Comparison of ENCODE assay signal across 28 mouse cellular contexts in genomic region chr14:99104542-99105123, GRCm38 (mm10). TPM values are rescaled to one million over a fixed set of nuclear protein-coding genes. Genes with fewer than 3 reads are reported as not detected.
DNase-seq lines count a peak whose midpoint lies in the region; ATAC-seq and TF ChIP-seq lines count a peak whose summit lies in the region.
"Had no signal": no experiment of that assay in that cellular context is flagged by ENCODE, and none has a peak within 500 bp of the region (broad histone marks: within the 10 kb centered on the region; RNA-seq: fewer than 3 reads in every experiment).

No protein-coding gene starts in this region.

- WGBS in liver, embryonic 12.5 days (ENCODE audit: insufficient replicate concordance), result 67% methylated on average over 6 of the region's 6 CpGs
- WGBS in liver, embryonic 11.5 days, result 80% methylated on average over 6 of the region's 6 CpGs

- peaks cover 11% of the 10 kb centered on the region for H3K4me1 ChIP-seq in liver, embryonic 12.5 days
- H3K4me1 ChIP-seq in liver, embryonic 11.5 days (replicated peaks; ENCODE audit: control insufficient read depth, insufficient read depth, low read length), result peaks cover 3% of the 10 kb centered on the region
- H3K4me1 ChIP-seq: intestine, embryonic 15.5 days had no signal

- no peak overlapping the region for H3K4me2 ChIP-seq in liver, embryonic 12.5 days
- no peak overlapping the region for H3K4me2 ChIP-seq in liver, embryonic 11.5 days
- H3K4me2 ChIP-seq: forebrain, embryonic 13.5 days; heart, embryonic 11.5 days; heart, embryonic 15.5 days; hindbrain, embryonic 13.5 days; intestine, embryonic 15.5 days had no signal

- H3K9me3 ChIP-seq in liver, embryonic 12.5 days (replicated peaks), result no peaks in the 10 kb centered on the region
- no peaks in the 10 kb centered on the region for H3K9me3 ChIP-seq in liver, embryonic 11.5 days (ENCODE audit: control insufficient read depth, low read length)
- H3K9me3 ChIP-seq: forebrain, embryonic 10.5 days; forebrain, embryonic 13.5 days; heart, embryonic 15.5 days; hindbrain, embryonic 10.5 days; hindbrain, embryonic 13.5 days; intestine, embryonic 15.5 days had no signal

- intact Hi-C loops in gastrocnemius, adult 2 months (cut with DNase I), result no loop called here

- no peak for ATAC-seq in liver, embryonic 12.5 days
- ATAC-seq in liver, embryonic 11.5 days (replicated peaks; ENCODE audit: low FRiP score), result no peak
- ATAC-seq in megakaryocyte, adult 5-6 weeks (ENCODE audit: poor library complexity, severe bottlenecking), result peak; percentile 19
- ATAC-seq: CD4-positive, CD25-positive, alpha-beta regulatory T cell, adult 4 months; forebrain, embryonic 13.5 days; forebrain, embryonic 16.5 days; hindbrain, embryonic 16.5 days; intestine, embryonic 15.5 days; Patski had no signal

- TF ChIP-seq CTCF in gastrocnemius, adult 2 months (IDR thresholded peaks at IDR 0.05), result no peak

- H3K27me3 ChIP-seq in liver, embryonic 12.5 days (replicated peaks), result no peaks in the 10 kb centered on the region
- H3K27me3 ChIP-seq in liver, embryonic 11.5 days (replicated peaks; ENCODE audit: control insufficient read depth, insufficient read depth, low read length), result no peaks in the 10 kb centered on the region
- H3K27me3 ChIP-seq: forebrain, embryonic 13.5 days; heart, embryonic 15.5 days; hindbrain, embryonic 13.5 days; intestine, embryonic 15.5 days; Patski had no signal

- H3K36me3 ChIP-seq in liver, embryonic 12.5 days, result peaks cover 77% of the 10 kb centered on the region
- H3K36me3 ChIP-seq in liver, embryonic 11.5 days (ENCODE audit: control insufficient read depth, insufficient read depth, low read length), result no peaks in the 10 kb centered on the region; the same call in 1 of the 2 replicates

- H3K4me3 ChIP-seq in gastrocnemius, adult 2 months, result peak overlapping the region; percentile 27
- no peak overlapping the region for H3K4me3 ChIP-seq in liver, embryonic 12.5 days
- no peak overlapping the region for H3K4me3 ChIP-seq in liver, embryonic 11.5 days (ENCODE audit: low read depth, low read length)
- H3K4me3 ChIP-seq: forebrain, embryonic 10.5 days; forebrain, embryonic 13.5 days; heart, adult 2 months; heart, embryonic 15.5 days; hindbrain, embryonic 10.5 days; hindbrain, embryonic 13.5 days; intestine, embryonic 15.5 days had no signal

- no peak for DNase-seq in gastrocnemius, adult 2 months
- DNase-seq in gastrocnemius, adult 8-10 months (ENCODE audit: low spot score in 2 of 2), result no peak
- DNase-seq in liver, embryonic 11.5 days (ENCODE audit: low spot score), result no peak
- DNase-seq in MEL-GATA-1-ER (ENCODE audit: extremely low read depth, low read depth), result peak; percentile 63
- no peak for DNase-seq in spleen, postnatal 36 days (ENCODE audit: low spot score in 2 of 2)
- DNase-seq in B cell, adult 2 months, result no peak
- DNase-seq: adrenal gland, adult 2 months; adrenal gland, postnatal 14 days; cerebellum, adult 18-20 months; cerebellum, adult 9-10 months; cerebellum, postnatal 14 days; gastrocnemius, postnatal 25 days; heart, adult 2 months; heart, postnatal 10 days; heart, postnatal 36 days had no signal

- peak overlapping the region; percentile 83 for H3K27ac ChIP-seq in gastrocnemius, adult 2 months
- 0 out of 2 replicates have a peak overlapping the region, but pooled peaks have one; percentile 6 for H3K27ac ChIP-seq in liver, embryonic 12.5 days
- no peak overlapping the region for H3K27ac ChIP-seq in liver, embryonic 11.5 days (ENCODE audit: low read depth, low read length)
- H3K27ac ChIP-seq: forebrain, embryonic 10.5 days; forebrain, embryonic 13.5 days; heart, adult 2 months; heart, embryonic 15.5 days; hindbrain, embryonic 10.5 days; hindbrain, embryonic 13.5 days; intestine, embryonic 15.5 days had no signal

- H3K9ac ChIP-seq in liver, embryonic 12.5 days, result no peak overlapping the region
- H3K9ac ChIP-seq in liver, embryonic 11.5 days (ENCODE audit: low read depth, low read length), result no peak overlapping the region
- H3K9ac ChIP-seq: forebrain, embryonic 13.5 days; heart, embryonic 15.5 days; hindbrain, embryonic 13.5 days; intestine, embryonic 15.5 days had no signal

RNA-seq across cellular contexts. Expression of gene Dis3, which starts 5.1 kb away (rescaled TPM):
- total RNA-seq in gastrocnemius, adult 2 months (2021), result 10 to 100 TPM; 12.2 to 13.0 TPM
- total RNA-seq in gastrocnemius, adult 8-10 months (2022), result 1 to 10 TPM; 7.9 to 9.2 (median 8.5) TPM
- polyA plus RNA-seq in liver, embryonic 12.5 days (2016; fragmentation: Nextera tagmentation; extraction: Ambion mirVana), result 32.9 and 33.3 TPM in 2 replicates
- polyA plus RNA-seq in liver, embryonic 11.5 days (2014; fragmentation: Nextera tagmentation; extraction: Ambion mirVana), result 44.6 and 50.5 TPM in 2 replicates
- 17.6 and 18.2 TPM in 2 replicates for total RNA-seq in megakaryocyte, adult 5-6 weeks (2015)
- 17.2 and 26.1 TPM in 2 replicates for total RNA-seq in megakaryocyte, adult 5-6 weeks (2017)

RNA-seq across cellular contexts. Expression of gene Pibf1, which starts 5.4 kb away (rescaled TPM):
- total RNA-seq in gastrocnemius, adult 2 months (2021), result 10 to 100 TPM in 1 of 2 experiments, 1 to 10 TPM in 1; 5.8 to 11.0 TPM
- total RNA-seq in gastrocnemius, adult 8-10 months (2022), result 1 to 10 TPM; 4.8 to 8.4 (median 7.7) TPM
- 9.7 and 11.1 TPM in 2 replicates for polyA plus RNA-seq in liver, embryonic 12.5 days (2016; fragmentation: Nextera tagmentation; extraction: Ambion mirVana)
- polyA plus RNA-seq in liver, embryonic 11.5 days (2014; fragmentation: Nextera tagmentation; extraction: Ambion mirVana), result 15.9 and 17.8 TPM in 2 replicates
- total RNA-seq in megakaryocyte, adult 5-6 weeks (2015), result 22.5 and 24.0 TPM in 2 replicates
- total RNA-seq in megakaryocyte, adult 5-6 weeks (2017), result 24.1 and 32.4 TPM in 2 replicates

RNA-seq across cellular contexts. Expression of gene Bora, which starts 58.6 kb away (rescaled TPM):
- total RNA-seq in gastrocnemius, adult 2 months (2021), result under 1 TPM; 0.59 to 0.84 TPM
- total RNA-seq in gastrocnemius, adult 8-10 months (2022), result 1 to 10 TPM in 1 of 4 experiments, under 1 TPM in 3; 0.51 to 1.0 (median 0.73) TPM
- 51.5 TPM in 2 replicates for polyA plus RNA-seq in liver, embryonic 12.5 days (2016; fragmentation: Nextera tagmentation; extraction: Ambion mirVana)
- polyA plus RNA-seq in liver, embryonic 11.5 days (2014; fragmentation: Nextera tagmentation; extraction: Ambion mirVana), result 70.4 and 76.3 TPM in 2 replicates
- 24.4 and 26.5 TPM in 2 replicates for total RNA-seq in megakaryocyte, adult 5-6 weeks (2015)
- total RNA-seq in megakaryocyte, adult 5-6 weeks (2017), result 26.0 and 28.4 TPM in 2 replicates

RNA-seq across cellular contexts. Expression of gene Mzt1, which starts 58.7 kb away (rescaled TPM):
- 10 to 100 TPM; 30.8 to 35.6 TPM for total RNA-seq in gastrocnemius, adult 2 months (2021)
- 10 to 100 TPM; 38.3 to 48.0 (median 38.5) TPM for total RNA-seq in gastrocnemius, adult 8-10 months (2022)
- 64.6 and 68.3 TPM in 2 replicates for polyA plus RNA-seq in liver, embryonic 12.5 days (2016; fragmentation: Nextera tagmentation; extraction: Ambion mirVana)
- 77.3 and 80.6 TPM in 2 replicates for polyA plus RNA-seq in liver, embryonic 11.5 days (2014; fragmentation: Nextera tagmentation; extraction: Ambion mirVana)
- total RNA-seq in megakaryocyte, adult 5-6 weeks (2015), result 53.6 and 61.1 TPM in 2 replicates
- 24.3 and 25.9 TPM in 2 replicates for total RNA-seq in megakaryocyte, adult 5-6 weeks (2017)

Comparison
In these comparisons a context has a peak if more than half of its experiments do, and no peak if none do; other contexts are left out.
1. RNA of gene Bora, which starts 58.6 kb away (total RNA-seq): 24.4 to 28.4 TPM in megakaryocyte, adult 5-6 weeks; 0.59 to 0.84 TPM in gastrocnemius, adult 2 months and 0.51 to 1.0 TPM in gastrocnemius, adult 8-10 months; every median in the first group is over 10 times any median in the second.